Mouse (Mus musculus) thymus, postnatal 14 days (tissue): ENCODE measurements around the gene Cracr2a.

Source experiments
- DNase-seq: peaks from one replicate; pipeline ENCODE4 v3.0.0; 2021

The Cracr2a gene

GRCm38 (mm10) chr6:127701036-127701783 lies 140.1 kb downstream of the Cracr2a start:
- DNase-seq: no peak

DNA sequence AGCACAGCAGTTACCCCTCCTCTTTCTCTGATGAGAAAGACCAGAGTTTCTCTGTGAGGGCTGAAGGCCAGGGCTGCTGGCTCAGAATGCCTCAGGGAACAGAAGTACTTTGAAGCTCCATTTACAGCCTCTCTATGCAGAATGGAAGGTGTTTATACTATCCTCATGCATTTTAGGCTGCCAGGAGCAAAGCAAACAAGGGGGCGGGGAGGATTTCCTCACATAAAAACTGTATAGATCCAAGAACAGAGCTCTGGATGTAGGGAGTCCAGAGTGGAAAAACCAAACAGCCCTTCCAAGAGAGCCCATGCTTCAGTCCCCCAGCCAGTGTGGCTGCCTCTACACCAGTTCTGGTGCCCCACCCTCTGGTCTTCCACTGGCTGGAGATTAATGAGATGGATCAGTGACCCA lies 147.1 kb downstream of the Cracr2a start:
- no peak for DNase-seq

GRCm38 (mm10) chr6:127714906-127715305 lies 153.8 kb downstream of the Cracr2a start:
- DNase-seq: no peak

- DNase-seq: no peak
These were observed 154.3 kb downstream of the Cracr2a start for GRCm38 (mm10) chr6:127715428-127715827.

DNA sequence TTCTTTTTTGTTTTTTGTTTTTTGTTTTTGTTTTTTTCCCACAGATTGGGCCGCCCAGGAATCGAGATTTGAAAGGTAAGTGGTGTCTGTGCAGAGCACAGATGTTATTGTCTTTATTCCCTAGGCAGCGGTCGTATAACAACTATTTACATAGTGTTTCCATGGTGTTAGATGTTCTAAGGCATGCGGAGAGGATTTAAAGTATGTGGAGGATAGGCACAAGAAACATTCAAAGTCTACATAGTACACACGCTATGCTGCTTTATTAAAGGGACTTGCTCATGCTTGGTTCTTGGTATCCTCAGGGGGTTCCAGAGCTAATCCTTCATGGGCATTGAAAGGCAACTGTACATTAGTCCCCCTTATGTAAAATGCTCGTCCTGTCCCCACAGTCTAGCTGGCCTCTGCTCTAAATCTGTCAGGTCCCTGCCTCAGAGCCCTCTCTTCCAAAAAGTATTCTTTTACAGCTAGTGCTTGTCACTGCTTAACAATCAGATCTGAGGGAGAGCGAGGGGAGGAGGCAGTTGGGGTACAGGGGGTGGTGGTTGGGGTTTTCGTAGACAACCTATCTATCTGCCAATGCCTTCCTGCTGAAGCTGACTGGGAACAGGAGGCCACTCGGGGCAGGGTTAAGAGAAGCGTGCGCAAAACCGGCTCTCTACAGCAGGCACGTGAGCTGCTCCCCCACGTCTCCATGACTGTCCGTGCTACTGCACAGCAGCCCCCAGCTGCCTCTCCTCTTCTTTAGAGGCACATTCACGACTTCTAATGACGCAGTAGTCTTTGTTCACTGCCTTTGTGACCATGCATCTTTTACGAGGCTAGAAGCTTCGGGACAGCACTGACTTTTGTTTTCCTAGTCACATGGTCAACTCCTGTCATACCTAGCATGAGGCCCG lies 156.3 kb downstream of the Cracr2a start:
- DNase-seq: no peak

- DNase-seq: no peak
These were observed 158.7 kb downstream of the Cracr2a start for GRCm38 (mm10) chr6:127719875-127720274.

DNA sequence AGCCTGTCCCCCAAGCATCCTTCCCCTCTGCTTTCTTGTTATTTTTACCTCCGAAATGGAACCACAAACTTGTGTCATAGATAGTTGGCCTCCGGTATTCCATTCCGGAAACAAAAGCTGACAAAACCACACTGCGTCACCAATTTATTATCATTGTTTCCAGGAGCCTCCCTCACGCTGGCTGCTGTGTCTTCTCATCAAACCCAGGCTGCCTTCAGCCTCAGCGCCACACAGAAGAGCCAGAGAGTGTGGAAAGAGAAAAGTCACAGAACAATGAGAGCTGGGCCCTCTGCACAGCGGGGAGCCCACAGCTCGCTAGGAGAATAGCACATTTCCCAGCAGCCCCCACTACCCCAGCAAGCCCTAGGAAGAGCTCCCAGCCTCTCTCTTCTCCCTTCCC lies 162.0 kb downstream of the Cracr2a start:
- no peak for DNase-seq
